Mouse (Mus musculus) thymus, postnatal 36 days (tissue): ENCODE data around the gene Olfr1224-ps1.
"Not testable (repeated sequence)": the region's sequence is repeated elsewhere in the genome, so short reads cannot be mapped to it uniquely, and the experiment has no call there.

ENCODE experiments used
- DNase-seq, 2 experiments: peaks; one replicate each; pipeline ENCODE4 v3.0.0; 2022; ENCODE audit warnings: mixed read lengths in 2 of 2

Gene Olfr1224-ps1

DNA sequence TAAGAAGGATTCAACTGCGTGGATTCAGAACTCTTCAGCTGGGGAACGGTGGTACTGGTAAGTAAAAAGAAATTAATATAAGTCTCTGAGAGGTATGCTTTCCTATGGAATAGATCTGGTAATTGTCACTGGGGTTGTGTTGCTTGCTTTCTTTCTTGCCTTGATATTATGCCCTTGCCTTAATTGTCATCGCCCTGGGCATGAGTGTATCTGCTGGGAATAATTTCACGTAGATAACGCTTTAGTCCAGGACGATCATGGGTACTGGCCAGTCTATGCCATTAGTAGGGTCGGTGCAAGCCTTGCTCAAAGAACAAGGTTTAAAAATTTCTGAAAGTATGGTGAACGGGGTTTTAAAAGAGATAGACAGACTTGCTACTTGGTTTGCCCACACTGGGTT lies at the start of gene Olfr1224-ps1:
Gene Olfr1224-ps1, minus strand, starts transcription at position 101 of the 400 bp plus-strand sequence.
- not testable (repeated sequence) for DNase-seq

DNA sequence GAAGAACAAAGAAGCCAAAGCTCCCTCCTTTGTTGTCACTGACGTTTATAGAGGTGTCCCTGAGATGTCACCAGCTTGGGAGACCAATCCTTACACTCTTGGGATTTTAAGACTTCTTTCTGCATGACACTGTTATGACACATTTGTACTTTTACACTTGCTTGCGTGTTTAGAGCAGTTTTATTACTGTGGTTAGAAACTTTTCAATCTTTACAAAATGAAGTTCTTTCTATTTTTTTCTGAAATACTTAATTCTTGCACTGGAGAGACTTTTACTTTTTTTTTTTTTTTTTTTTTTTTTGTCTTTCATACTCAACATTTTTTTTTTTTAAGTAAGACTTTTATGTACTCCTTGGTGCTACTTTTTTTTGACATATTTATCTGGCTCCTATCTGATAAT lies 36.1 kb upstream of the Olfr1224-ps1 start, which contains the start of gene Olfr1226:
Gene Olfr1226, minus strand, starts transcription at position 101 of the 400 bp plus-strand sequence.
- DNase-seq, result no peak

DNA sequence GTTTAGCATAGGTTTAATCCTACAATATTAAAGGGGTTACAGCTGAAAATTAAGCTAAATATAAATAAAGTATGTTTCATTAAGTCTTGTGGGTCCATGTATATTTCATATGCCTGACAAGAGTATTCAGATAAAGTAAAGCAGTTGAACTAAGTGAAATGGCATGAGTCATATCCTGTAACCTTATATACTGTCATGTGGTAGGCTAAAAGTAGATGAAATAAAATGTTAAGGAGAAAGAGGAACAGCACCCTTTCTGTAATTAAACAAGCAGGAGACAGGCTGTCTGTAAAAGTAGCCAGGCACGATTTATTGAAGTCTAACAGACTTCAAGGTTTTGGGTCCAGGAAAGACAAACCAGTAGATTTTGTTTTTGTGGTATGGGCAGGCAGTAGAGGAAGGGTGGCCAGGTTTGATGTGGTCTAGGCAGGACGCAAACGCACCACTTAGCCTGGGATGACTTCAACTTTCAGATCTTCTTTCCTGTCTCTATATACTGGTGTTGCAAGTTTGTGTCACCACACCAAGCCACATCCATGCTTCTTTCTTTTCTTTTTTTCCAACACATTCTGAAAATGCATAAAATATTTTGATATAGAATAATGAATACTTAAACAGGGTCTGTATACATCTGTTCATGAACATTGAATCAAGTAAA lies 32.6 kb upstream of the Olfr1224-ps1 start:
- no peak for DNase-seq

DNA sequence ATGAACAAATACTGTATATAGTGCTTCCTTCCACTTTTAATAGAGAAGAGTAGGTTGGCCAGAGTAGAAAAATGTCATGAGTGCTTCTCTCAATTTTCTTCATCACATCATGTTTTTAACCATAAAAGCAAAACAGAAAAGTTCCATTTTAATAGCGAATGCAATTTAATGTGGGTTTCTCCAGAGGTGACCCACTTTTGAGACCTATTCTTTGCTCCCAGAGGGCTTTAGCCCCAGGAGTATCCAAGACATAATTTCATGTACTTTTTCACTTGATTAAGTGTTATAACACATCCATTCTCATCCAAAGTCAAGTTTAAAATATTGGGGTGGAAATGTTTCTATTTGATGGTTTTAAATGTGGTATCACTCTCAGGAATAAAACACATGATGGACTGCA lies 10.7 kb upstream of the Olfr1224-ps1 start, which contains the start of gene Olfr1225:
Gene Olfr1225, minus strand, starts transcription at position 101 of the 400 bp plus-strand sequence.
- DNase-seq, result no peak

DNA sequence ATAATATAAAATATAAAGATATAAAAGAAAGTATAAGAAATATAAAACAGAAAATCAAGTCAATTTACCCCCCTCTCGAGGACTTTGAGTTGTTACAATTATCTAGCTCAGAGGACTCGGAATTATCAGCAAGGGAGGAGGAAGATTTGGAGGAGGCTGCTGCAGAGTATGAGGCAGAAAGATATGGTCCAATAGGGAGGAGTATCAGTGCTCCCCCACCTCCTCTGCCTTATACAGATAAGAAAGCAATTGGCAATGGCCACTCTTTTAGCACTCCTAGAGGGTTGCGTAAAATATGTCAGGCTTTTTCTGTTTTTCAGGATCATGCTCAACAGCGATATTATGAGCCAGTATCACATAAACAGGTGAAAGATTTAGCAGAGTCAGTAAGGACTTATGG lies 820 bp upstream of the Olfr1224-ps1 start:
- DNase-seq, result not testable (repeated sequence)

- no peak for DNase-seq
These were observed 12.4 kb downstream of the Olfr1224-ps1 start, which contains the start of gene Olfr1223 for GRCm38 (mm10) chr2:89151460-89151859. Olfr1223 (minus strand) TSS chr2:89151560.

GRCm38 (mm10) chr2:89132954-89133353 lies 30.9 kb downstream of the Olfr1224-ps1 start, which contains the start of gene Olfr1222:
Olfr1222 (minus strand) TSS chr2:89133054.
- DNase-seq, result no peak

GRCm38 (mm10) chr2:89117183-89117582 lies 46.7 kb downstream of the Olfr1224-ps1 start, which contains the start of gene Olfr1221:
Olfr1221 (minus strand) TSS chr2:89117283.
- no peak for DNase-seq

- DNase-seq, result no peak
These were observed 57.2 kb downstream of the Olfr1224-ps1 start, which contains the start of gene Olfr1220 for GRCm38 (mm10) chr2:89106735-89107134. Olfr1220 (minus strand) TSS chr2:89106835.

DNA sequence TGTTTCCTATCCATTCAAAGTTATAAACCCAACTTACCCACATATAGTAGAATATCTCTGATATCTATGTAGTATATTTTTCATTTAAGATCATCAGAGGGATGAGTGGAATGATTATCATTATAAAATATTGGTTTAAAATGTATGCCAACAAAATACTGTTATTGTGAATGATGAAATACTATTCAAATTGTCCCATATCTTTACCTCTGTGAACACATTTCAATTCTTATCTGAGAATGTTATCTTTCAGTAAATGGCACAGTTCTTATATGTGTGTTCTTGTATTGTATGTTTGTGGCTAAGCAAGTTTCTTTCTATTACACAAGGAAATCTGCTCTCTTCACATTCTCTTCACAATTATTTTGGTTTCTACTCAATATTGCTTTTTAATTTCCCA lies 58.2 kb downstream of the Olfr1224-ps1 start:
- no peak for DNase-seq
